Mouse (Mus musculus) ES-Bruce4 (cell line): ENCODE measurements at regions not wholly inside any gene's neighbourhood (a gene's known extent, or its start where the extent isn't known, plus 50 kb on each side); places are given as distances from the start of the nearest gene placed in this dataset.

Experiments
- H3K27ac ChIP-seq: 2 replicates; pipeline ENCODE4 v1.5.1; 2012; ENCODE audit warnings: low read length, inconsistent platforms; ENCODE audit not compliant: insufficient read depth
- H3K27me3 ChIP-seq: 2 replicates; pipeline ENCODE4 v1.6.1; 2012; ENCODE audit warnings: mild to moderate bottlenecking, low read length, inconsistent platforms; ENCODE audit not compliant: control insufficient read depth, poor library complexity, insufficient read depth, severe bottlenecking
- H3K36me3 ChIP-seq: 2 replicates; pipeline ENCODE4 v1.6.1; 2012; ENCODE audit warnings: inconsistent platforms, mild to moderate bottlenecking, low read length, moderate library complexity; ENCODE audit not compliant: control insufficient read depth, poor library complexity, insufficient read depth, severe bottlenecking
- H3K4me1 ChIP-seq: one replicate; pipeline ENCODE4 v1.8.1; 2011; ENCODE audit warnings: low read length; ENCODE audit not compliant: control insufficient read depth, insufficient read depth
- H3K4me3 ChIP-seq: 2 replicates; pipeline ENCODE4 v1.5.1; 2011; ENCODE audit warnings: low read depth, mild to moderate bottlenecking, low read length
- H3K9ac ChIP-seq: 2 replicates; pipeline ENCODE4 v1.6.1; 2012; ENCODE audit warnings: low read depth, mild to moderate bottlenecking, inconsistent platforms; ENCODE audit not compliant: poor library complexity, severe bottlenecking
- H3K9me3 ChIP-seq: replicated peaks from 2 replicates; pipeline ENCODE4 v1.6.1; 2012; ENCODE audit warnings: mild to moderate bottlenecking, low read length, inconsistent platforms; ENCODE audit not compliant: control insufficient read depth, poor library complexity, insufficient read depth, severe bottlenecking
- CTCF ChIP-seq: IDR thresholded peaks from one replicate; pipeline ENCODE4 v1.8.1; 2011; ENCODE audit warnings: low read depth, low read length
- EP300 ChIP-seq: IDR thresholded peaks from 2 replicates; pipeline ENCODE4 v1.6.1; 2011; ENCODE audit warnings: low read depth, low read length; ENCODE audit not compliant: insufficient read depth
- POLR2A ChIP-seq: IDR thresholded peaks from one replicate; pipeline ENCODE4 v1.8.1; 2011; ENCODE audit warnings: low read length; ENCODE audit not compliant: insufficient read depth

GRCm38 (mm10) chr14:45850588-45850987, 192.6 kb upstream of the Ddhd1 start:
- no peak overlapping the region for H3K27ac ChIP-seq
- H3K27me3 ChIP-seq: no peaks in the 10 kb centered on the region
- no peaks in the 10 kb centered on the region for H3K36me3 ChIP-seq
- no peak overlapping the region for H3K4me3 ChIP-seq
- no peaks in the 10 kb centered on the region for H3K4me1 ChIP-seq
- no peak for TF ChIP-seq CTCF
- TF ChIP-seq EP300: no peak
- no peaks in the 10 kb centered on the region for H3K9me3 ChIP-seq
- H3K9ac ChIP-seq: no peak overlapping the region

- no peaks in the 10 kb centered on the region for H3K4me1 ChIP-seq
- H3K9me3 ChIP-seq: no peaks in the 10 kb centered on the region
- H3K4me3 ChIP-seq: no peak overlapping the region
- H3K27ac ChIP-seq: no peak overlapping the region
- H3K27me3 ChIP-seq: peaks cover under 1% of the 10 kb centered on the region; the same call in 1 of the 2 replicates
- H3K36me3 ChIP-seq: no peaks in the 10 kb centered on the region
- TF ChIP-seq CTCF (peak; percentile 81), EP300 (no peak)
- H3K9ac ChIP-seq: no peak overlapping the region
Observed at GRCm38 (mm10) chr14:45878428-45878827, 220.5 kb upstream of the Ddhd1 start.

- no peaks in the 10 kb centered on the region for H3K27me3 ChIP-seq
Observed at GRCm38 (mm10) chr14:45920783-45921182, 262.8 kb upstream of the Ddhd1 start.

GRCm38 (mm10) chr14:45943581-45943980, 285.6 kb upstream of the Ddhd1 start:
- no peak overlapping the region for H3K27ac ChIP-seq
- H3K9me3 ChIP-seq: no peaks in the 10 kb centered on the region
- TF ChIP-seq POLR2A (no peak), CTCF (no peak), EP300 (no peak)
- no peak overlapping the region for H3K4me3 ChIP-seq
- H3K4me1 ChIP-seq: no peaks in the 10 kb centered on the region
- H3K27me3 ChIP-seq: no peaks in the 10 kb centered on the region
- no peaks in the 10 kb centered on the region for H3K36me3 ChIP-seq
- H3K9ac ChIP-seq: no peak overlapping the region

More at GRCm38 (mm10) chr14:45920783-45921182, 262.8 kb upstream of the Ddhd1 start:
- Histone ChIP-seq H3K4me3 (no peak overlapping the region), H3K4me1 (no peaks in the 10 kb centered on the region), H3K36me3 (no peaks in the 10 kb centered on the region), H3K9me3 (no peaks in the 10 kb centered on the region), H3K9ac (no peak overlapping the region), H3K27ac (no peak overlapping the region)
- TF ChIP-seq EP300 (no peak), POLR2A (no peak), CTCF (no peak)

GRCm38 (mm10) chr14:45944101-45944500, 286.2 kb upstream of the Ddhd1 start:
- TF ChIP-seq EP300 (no peak), CTCF (no peak), POLR2A (no peak)
- Histone ChIP-seq H3K27ac (no peak overlapping the region), H3K4me3 (no peak overlapping the region), H3K9me3 (no peaks in the 10 kb centered on the region), H3K4me1 (no peaks in the 10 kb centered on the region), H3K9ac (no peak overlapping the region), H3K27me3 (no peaks in the 10 kb centered on the region), H3K36me3 (no peaks in the 10 kb centered on the region)

GRCm38 (mm10) chr14:45944506-45944905, 286.6 kb upstream of the Ddhd1 start:
- H3K36me3 ChIP-seq: no peaks in the 10 kb centered on the region
- H3K4me1 ChIP-seq: no peaks in the 10 kb centered on the region
- H3K27me3 ChIP-seq: no peaks in the 10 kb centered on the region

GRCm38 (mm10) chr14:45956624-45957023, 298.7 kb upstream of the Ddhd1 start:
- TF ChIP-seq POLR2A (no peak), CTCF (no peak), EP300 (no peak)

More at GRCm38 (mm10) chr14:45944506-45944905, 286.6 kb upstream of the Ddhd1 start:
- H3K4me3 ChIP-seq: no peak overlapping the region
- TF ChIP-seq CTCF (no peak), POLR2A (no peak), EP300 (no peak)
- H3K27ac ChIP-seq: no peak overlapping the region
- H3K9me3 ChIP-seq: no peaks in the 10 kb centered on the region
- no peak overlapping the region for H3K9ac ChIP-seq

More at GRCm38 (mm10) chr14:45956624-45957023, 298.7 kb upstream of the Ddhd1 start:
- Histone ChIP-seq H3K27ac (no peak overlapping the region), H3K9ac (no peak overlapping the region), H3K27me3 (no peaks in the 10 kb centered on the region), H3K4me3 (no peak overlapping the region), H3K9me3 (no peaks in the 10 kb centered on the region), H3K4me1 (no peaks in the 10 kb centered on the region), H3K36me3 (no peaks in the 10 kb centered on the region)
